Mouse (Mus musculus) testis, postnatal 10 days (tissue): ENCODE measurements at regions not wholly inside any gene's neighbourhood (a gene's known extent, or its start where the extent isn't known, plus 50 kb on each side); places are given as distances from the start of the nearest gene placed in this dataset.
A peak's percentile ranks its signal among the peaks of the same experiment; 100 is the strongest.
"Not testable (repeated sequence)": the region's sequence is repeated elsewhere in the genome, so short reads cannot be mapped to it uniquely, and the experiment has no call there.

Experiments used
- DNase-seq: peaks from one replicate; pipeline ENCODE4 v3.0.0; 2021; ENCODE audit warnings: low spot score

DNA sequence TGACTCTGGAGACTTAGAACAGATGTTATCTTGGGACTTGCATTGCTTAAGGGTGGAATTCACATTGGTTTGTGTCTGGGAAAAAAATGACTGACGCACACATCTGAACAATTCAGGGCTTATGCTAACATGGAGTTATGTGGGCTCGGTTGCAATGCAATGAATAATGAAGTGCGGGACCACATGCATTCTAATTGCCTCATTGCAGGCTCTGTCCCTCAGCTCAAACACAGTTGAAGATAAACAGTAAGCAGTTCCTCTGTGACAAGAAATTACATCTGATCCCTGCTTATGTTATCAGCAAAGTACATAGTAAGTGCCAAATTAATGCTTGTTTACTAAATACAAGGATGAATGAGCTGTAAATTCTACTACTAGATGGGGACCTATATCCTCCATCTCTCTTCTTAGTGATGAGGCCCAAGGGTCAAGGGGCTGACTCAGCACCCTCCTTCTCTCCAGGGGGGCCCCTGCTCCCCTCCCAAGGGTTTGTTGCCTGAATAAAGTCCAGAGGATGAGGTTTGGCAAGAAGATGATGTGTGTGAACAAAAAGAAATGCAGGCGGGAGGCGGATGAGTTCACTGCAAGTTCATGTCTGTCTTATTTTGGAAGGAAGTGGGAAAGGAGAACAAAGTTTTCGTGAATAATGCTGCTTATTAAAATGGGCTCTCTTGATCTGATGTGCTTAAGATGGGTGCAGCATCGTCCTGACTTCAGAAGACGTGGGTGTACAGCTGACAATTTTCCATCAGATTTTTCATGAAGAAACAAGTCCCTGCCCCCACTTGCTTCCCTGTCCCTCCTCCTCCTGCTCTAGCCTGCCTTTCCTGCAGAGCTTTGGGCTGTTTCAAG is 533.1 kb downstream of the Shisa9 start:
- no peak for DNase-seq

DNA sequence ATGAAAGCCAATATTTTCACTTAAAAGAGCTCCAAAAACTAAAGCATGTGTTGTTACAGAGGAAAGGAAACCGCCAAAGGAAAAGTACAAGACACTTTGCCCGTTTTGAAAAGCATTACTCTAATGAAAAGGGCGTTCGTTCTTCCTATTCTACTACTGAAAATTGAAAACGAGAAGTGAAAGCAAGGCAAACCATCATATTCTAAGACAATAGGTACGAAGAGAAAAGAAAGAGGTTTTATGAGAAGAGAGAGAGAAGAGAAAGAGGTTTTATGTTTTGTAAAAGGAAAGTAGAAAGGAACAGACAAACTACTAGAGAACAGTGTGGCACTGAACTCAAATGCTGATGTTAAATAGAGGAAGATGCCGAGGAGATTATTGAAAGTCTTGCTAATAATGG is 534.4 kb downstream of the Shisa9 start:
- no peak for DNase-seq

DNA sequence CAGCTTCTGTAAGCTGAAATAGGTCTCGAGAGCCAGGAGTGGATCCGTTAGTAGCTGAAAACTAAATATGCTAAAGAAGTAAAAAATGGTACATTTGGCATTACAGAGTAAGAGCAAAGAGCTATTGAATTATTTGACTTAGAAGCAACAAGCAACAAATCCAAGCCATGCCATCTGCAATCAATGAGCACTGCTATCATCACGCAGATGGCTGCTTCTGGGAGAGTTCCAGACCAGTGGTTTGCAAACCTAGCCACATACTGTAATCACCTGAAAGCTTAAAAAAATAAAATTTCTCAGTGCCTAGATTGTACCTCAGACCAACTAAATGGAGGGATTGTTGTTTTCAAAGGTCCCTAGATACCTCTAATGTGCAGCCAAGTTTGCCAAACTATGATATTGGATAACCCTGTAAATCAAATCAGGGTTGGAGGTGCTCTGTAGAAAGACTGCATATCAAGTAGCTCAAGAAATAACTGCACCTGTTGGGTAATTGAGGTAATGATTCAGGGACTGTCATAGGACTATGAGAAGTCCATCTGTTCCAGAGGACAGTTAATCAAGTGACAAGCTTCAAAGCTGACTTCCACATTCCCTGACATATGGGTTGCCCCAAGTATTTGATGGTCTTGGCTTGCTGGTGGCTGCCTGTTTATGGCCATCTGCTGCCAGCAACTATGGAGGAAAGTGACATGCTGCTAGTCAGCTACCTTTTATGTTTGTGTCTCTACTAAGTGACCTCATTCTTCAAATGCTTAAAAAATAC is 538.0 kb downstream of the Shisa9 start:
- DNase-seq = no peak

DNA sequence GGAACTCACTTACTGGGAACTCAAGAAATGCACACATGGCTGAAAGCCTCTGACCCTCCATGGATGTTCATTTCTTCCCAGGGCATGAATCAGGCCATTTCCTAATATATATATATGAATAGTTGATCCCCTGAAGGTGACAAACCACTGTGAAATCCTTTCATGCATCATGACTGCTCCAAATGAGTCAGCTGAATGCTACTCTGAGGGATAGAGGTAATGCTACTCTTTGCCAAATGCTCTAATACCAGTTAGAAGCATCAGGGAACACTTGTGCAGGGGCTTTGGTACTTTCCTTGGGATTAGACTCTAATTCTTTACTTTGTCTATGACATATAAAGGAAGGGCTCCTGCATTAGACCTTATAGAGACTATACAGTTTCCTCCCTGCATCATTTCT is 561.0 kb upstream of the Ercc4 start:
- DNase-seq = no peak

DNA sequence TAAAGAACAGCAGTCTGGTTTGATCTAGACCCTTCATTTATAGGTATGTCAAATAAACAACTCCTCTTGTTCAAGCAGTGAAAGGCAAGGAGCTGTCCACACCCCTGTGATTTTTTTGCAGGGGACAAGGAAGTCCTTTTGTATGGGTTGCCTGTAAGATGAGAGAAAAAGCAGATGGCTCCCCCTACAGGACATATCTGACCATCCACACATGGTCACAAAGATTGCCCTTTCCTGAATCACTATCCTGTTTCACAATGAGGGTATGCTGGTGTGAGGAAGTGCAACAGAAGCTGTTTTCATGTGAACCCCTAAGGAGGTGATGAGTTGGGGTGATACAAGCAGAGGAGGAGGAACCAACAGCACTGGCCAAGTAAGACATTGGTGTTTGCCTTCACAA is 520.6 kb upstream of the Ercc4 start:
- no peak for DNase-seq

DNA sequence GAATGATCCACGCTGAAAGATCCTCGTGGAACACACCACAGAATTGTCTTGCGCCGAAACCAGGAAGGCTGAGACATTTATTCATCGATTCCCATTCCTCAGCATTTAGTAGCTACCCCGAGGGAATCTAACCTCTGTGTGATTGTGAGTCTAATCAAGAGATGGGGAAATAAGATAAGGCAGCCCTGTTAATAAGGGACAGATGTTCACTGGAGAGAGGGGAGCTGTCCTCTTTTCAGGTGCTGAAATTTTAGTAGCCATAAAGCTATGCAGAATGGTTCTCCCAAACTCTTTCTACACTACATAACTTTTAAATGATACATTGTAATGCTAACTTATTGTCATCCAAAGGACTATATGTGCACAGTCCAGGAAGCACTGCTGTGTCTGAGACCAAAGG is 501.2 kb upstream of the Ercc4 start:
- no peak for DNase-seq

DNA sequence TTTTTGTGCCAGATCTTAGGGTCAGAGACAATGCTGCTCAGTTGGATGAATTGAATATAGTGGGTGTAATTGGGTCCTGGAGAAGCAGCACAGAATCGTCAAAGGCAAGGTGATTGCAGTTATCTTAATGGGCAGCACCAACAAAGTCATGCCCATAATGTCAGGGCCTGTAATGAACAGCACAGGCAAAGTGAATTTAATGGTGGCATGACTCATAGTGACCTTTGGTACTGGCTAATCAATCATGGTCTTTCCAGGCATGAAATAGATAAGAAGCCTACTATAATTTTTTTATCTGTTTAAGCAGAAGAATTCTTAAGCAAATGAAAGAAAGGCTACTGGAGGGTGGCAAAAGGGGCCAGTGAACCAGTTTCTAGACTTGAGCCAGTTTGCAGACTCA is 498.4 kb upstream of the Ercc4 start:
- DNase-seq = no peak

DNA sequence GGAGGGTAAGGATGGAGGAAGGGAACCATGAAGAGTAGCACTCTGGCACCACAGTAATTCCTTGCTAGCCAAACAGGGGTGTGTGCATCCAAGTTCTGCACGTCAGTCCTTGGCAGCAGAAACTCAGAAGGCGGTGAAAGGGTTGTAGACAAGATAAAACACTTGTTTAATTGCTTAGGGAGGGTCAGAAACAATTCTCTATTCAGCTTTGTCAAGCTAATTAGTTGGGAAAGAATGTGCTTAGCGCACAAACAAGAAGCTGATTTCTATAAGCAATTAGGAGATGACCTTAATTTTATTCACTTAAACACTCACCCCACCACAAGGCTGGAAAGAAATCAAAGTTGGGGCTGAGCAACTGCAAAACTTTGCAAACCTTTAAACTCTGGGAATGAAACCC is 491.7 kb upstream of the Ercc4 start:
- DNase-seq = no peak

DNA sequence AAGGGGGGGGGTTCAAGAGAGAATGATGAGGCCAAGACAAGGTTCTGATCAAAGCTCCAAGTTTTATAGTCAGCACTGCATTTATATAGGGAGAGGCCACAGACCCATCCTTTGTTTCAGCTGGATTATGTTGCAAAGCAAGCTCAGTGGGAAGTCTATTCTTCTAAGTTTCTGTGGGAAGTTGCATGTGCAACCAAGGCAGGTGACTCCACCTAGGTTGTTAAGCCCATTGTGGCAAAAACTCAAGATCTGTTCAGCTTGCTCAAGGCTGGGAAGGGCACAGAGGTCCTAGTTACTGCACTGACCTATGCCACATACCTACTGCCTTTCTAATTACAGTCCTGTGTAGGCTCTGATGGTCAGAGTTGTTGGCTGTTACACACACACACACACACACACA is 477.0 kb upstream of the Ercc4 start:
- no peak for DNase-seq

DNA sequence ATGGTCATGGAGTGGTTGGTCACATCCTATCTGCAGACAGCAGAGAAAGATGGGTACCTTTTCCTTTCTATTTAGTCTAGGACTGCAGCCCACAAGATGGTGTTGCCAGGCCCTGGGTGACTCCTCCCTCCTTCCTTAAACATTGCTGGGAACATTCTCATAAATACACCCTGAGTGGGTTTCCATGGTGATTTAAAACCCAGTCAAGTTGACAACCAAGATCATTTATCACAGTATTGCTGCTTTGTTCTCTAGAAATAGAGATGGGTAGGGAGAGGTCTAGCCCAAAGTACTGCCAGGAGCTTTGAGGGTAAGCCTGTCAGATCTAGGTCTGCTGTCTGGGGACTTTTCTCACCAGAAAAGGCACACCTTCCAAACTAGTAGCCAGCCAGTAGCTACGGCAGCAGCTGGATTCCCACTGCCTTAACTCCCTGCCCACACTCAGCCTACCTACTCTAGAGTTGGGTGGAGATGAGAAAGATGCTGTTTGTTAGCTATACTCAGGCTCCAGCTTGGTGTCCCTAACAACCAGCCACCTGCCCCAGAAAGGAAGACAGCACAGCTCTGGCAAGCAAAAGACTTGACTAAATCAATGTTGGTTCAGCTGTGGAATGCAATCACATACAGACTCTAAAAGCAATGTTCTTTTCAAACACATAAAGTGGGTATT is 470.4 kb upstream of the Ercc4 start:
- DNase-seq = no peak

DNA sequence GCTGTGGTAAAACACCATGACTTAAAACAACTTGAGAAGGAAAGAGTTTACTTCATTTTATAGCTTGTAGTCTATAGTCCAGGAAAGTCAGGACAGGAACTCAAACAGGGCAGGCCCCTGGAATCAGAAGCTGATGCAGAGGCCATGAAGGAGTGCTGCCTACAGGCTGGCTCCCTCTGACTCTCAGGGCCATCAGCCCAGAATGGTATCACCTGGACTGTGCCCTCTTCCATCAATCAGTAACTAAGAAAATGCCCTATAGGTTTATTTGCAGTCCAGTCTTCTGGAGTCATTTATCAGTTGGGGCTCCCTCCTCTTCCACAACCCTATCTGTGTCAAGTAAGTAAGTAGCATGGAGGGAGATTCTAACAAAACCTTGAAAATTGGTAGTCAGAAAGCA is 466.4 kb upstream of the Ercc4 start:
- DNase-seq = no peak

DNA sequence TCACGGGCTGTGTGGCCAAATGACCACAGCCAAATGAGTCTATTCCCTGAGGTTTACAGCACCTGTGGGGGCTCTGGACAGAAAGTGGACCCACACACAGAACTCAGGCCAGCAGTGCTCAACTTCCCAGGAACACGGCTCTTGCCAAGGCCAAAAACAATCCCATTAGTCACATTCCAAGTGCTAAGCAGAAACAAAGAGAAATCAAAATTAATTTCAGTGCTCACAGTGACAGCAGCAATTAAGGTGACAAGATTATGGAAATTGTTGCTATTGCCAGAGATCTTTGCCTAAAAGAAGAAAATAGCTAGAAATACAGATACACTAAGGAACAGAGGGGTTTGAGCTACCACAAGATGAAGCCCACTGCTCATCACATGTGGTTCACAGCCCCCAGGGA is 464.9 kb upstream of the Ercc4 start:
- DNase-seq = no peak

DNA sequence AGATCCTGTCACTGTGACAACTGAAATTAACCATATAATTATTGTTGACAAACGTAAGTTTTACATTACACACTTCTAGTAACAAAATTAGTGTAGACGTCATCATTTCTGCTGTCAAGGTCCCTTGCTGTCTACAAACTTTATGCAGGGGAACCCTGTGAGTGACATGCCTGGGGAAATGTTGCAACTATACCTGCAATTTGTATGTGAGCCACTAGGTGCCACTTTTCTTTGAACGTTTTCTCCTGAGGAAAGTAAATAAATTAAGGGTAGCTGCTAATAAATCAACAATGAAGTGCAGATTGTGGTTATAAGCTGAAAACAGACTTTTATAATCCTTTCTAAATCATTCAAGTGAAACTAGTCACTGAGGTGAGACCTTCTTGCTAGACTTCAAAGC is 457.3 kb upstream of the Ercc4 start:
- DNase-seq = no peak

DNA sequence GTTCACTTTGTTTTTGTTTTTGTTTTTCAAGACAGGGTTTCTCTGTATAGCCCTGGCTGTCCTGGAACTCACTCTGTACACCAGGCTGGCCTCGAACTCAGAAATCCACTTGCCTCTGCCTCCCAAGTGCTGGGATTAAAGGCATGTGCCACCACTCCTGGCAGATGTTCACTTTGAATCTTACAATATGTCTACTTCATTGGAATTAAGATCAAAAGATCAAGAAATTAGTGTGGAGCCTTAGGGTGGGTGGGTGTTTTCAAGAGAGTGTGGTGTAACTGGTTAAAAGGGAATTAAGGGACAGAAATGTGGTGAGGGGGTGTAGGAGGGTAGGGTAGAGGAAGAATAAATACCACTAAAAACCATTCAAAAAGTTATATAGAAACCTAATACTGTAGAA is 435.8 kb upstream of the Ercc4 start:
- DNase-seq = not testable (repeated sequence)

DNA sequence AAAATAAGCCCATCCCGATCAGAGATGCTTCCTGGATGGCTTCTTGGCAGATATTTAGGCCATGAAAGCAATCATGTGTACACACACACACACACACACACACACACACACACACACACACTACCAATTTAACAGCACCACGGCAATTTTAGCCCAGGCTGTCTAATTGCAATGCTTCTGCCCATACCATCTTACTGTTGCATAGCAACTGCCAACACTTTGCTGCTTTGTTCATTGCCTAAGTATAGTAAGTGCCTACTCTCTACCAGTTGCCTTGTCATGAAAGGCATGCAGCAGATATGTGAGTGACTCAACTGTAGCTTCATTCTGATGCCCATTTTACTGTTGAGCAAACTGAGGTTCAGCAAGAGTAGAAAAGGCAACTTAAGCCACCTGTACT is 428.0 kb upstream of the Ercc4 start:
- DNase-seq = no peak

DNA sequence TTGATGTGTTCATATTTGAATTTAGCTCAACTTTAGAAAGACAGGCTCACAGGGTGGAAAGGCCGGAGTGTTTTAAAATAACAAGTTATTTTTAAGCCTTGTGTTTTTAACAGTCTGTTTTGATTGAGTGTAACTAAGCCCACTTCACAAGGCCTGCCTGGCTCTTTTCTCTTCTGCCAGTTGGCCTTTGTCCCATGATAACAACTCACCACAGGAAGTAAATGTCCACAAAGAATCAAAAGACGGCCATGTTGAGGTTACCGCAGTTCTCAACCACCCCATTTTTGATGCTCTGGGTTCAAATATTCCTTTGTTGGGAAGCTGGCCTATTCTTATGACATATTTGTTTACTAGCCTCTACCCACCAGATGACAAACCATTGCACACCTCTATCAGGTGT is 423.7 kb upstream of the Ercc4 start:
- DNase-seq = no peak

DNA sequence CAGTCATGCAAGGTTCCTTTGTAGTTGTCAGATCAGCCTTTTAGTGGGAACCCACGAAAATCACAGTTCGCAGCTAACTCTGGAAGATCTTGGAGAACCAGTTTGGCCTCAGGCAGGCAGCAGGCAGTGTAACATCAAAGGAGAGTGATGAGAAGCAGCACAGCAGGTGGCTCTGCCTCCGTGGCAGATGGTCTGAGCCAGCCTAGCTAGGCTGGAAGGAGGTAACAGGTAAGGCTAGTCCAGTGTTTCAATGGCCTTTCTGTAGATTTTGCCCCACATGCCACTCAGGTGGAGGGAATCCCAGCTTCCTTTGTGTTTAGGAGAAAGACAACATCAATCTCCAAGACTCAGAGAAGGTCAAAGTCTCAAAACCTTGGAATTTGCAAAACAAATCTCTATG is 417.7 kb upstream of the Ercc4 start:
- no peak for DNase-seq

DNA sequence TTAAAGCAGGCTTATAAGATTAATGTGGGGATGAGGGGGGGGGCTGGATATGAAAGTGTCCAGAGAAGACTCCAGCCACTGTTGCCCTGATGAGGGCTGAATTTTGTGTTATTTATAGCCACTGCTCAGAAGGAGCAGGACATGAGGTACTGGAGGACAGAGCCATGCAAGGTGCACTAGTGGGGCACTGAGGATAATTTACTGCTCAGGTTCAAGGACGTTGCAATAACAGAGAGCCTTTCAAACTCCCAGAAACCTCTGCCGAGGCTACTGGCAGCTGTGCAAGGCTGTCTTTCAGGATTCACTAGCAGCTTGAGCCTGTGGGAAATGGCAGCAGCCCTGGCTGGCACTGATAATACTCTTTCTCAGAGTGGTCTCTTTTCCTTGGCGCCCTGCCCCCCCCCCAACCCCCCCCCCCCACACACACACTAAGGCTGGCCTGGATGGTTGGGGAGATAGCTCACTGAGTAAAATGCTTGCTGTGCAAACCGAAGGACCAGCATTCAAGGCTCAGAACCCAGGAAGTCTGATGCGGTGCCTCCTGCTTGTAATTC is 416.7 kb upstream of the Ercc4 start:
- DNase-seq = no peak

DNA sequence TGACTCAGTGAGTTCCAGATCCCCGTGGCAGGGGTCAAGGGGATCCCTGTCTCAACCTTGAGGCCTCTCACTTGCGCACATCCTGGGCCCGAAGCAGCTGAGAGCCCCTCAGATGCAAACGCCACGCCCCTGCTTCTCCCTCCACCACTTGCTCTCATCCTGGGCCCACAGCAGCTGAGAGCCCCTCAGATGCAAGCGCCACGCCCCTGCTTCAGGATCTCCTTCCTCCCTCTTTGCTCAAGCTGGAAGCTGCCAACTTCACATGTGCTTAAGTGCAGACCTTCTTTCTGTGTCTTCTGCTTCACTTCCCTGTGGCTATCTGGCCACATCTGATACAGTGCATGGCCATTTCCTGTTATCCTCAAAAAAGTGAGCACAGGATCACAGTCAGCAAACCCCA is 416.1 kb upstream of the Ercc4 start:
- no peak for DNase-seq

DNA sequence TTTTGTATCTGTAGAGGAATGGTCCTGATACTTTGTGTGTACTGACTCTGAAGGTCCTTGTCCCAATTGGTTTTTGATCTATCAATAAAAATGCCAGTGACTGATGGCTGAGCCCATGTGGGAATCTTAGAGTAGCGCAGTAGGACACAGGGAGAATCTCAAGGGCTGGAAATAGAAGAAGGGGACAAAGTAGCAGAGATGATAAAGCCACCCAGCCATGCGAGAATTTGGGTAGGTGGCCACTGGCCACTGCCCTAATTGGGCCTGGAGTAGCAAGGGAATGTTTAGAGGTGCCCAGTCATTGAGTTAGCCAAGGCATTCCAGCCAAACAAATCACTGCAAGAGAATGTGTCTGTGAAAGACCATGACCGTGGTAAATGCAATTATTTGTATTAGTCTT is 414.8 kb upstream of the Ercc4 start:
- DNase-seq = no peak

DNA sequence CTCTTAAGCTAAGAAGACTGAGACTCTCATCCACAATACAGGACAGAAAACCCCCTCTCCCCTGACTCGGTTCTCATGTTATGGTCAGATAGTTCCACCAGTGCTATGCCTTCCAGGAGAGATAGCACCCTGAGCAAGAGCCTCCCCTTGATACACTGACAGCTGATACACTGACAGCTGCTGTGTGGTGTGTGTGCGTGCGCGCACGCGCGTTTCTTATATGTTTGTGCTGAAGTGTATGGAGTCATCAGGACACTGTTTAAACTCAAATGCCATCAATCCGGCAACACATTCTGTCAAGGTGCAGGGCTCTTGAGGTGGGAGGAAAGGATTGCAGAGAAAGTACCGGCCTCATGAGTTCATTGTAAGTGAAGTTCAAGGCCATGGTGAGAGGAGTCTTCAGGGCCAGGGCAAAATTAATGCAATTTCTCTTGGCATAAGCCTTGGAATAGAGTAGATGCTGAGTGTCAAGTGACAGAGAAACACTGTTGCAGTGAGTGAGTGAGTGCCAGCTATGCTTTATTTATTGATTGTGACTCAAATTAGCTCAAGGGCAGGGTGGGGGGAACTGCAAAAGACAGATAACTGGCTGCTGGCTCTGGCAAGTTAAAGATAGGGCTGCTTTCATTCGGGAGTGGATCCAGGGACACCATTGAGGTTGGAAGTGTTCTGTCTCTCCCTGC is 412.4 kb upstream of the Ercc4 start:
- peak; percentile 41 for DNase-seq

DNA sequence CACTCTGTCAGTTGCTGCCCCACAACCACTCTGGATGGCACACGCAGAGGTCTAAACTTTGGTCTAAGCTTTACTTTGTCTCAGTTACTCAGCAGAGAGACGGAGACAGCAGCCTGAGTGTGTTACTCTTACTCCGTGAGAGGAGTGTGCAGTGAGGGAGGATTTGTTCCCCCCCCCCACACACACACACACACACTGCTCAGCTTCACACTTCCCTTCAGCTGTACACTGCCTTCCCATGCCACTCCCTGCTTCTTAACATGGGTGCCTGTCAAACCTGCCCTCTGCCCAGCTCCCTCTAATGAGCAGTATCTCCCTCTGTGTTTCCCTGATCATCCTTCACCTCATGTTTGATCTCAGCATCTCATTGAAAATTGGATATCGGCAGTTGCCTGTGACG is 409.9 kb upstream of the Ercc4 start:
- no peak for DNase-seq
